Mouse (Mus musculus) lung, embryonic 14.5 days (tissue): ENCODE results near the gene 2410131K14Rik. TPM values are rescaled to one million over a fixed set of nuclear protein-coding genes. Genes with fewer than 3 reads are reported as not detected.

ENCODE experiments used
- ATAC-seq: fragments of 200-750 bp; cut with Nextera tagmentation; 2 replicates; pipeline ENCODE4 v1.8.0; 2017; ENCODE audit warnings: mild to moderate bottlenecking, moderate TSS enrichment, moderate library complexity; ENCODE audit not compliant: insufficient read depth
- DNase-seq: peaks from one replicate; pipeline ENCODE4 v3.0.0-alpha.2; 2015
- H3K27ac ChIP-seq: fragments of 300-500 bp; sonication (generic); 2 replicates; pipeline ENCODE4 v1.5.1; 2014; ENCODE audit warnings: low read depth, mild to moderate bottlenecking, moderate library complexity
- H3K27me3 ChIP-seq: fragments of 300-500 bp; sonication (generic); 2 replicates; pipeline ENCODE4 v1.6.1; 2014; ENCODE audit warnings: low read length, control low read depth; ENCODE audit not compliant: insufficient read depth
- H3K36me3 ChIP-seq: fragments of 300-500 bp; sonication (generic); 2 replicates; pipeline ENCODE4 v1.6.1; 2014; ENCODE audit warnings: control low read depth; ENCODE audit not compliant: insufficient read depth
- H3K4me1 ChIP-seq: fragments of 300-500 bp; sonication (generic); 2 replicates; pipeline ENCODE4 v1.6.1; 2014; ENCODE audit warnings: antibody characterized with exemption, control low read depth; ENCODE audit not compliant: insufficient read depth
- H3K4me2 ChIP-seq: fragments of 300-500 bp; sonication (generic); 2 replicates; pipeline ENCODE4 v1.6.1; 2014; ENCODE audit warnings: mild to moderate bottlenecking
- H3K4me3 ChIP-seq: fragments of 300-500 bp; sonication (generic); 2 replicates; pipeline ENCODE4 v1.5.1; 2014; ENCODE audit warnings: low read depth, low read length
- H3K9ac ChIP-seq: fragments of 300-500 bp; sonication (generic); 2 replicates; pipeline ENCODE4 v1.6.1; 2014
- H3K9me3 ChIP-seq: fragments of 300-500 bp; sonication (generic); 2 replicates; pipeline ENCODE4 v1.6.1; 2016; ENCODE audit warnings: low read depth, low read length, control low read depth
- CTCF ChIP-seq: IDR thresholded peaks from 2 replicates; pipeline ENCODE4 v1.5.1; 2016; ENCODE audit warnings: antibody characterized with exemption, low read depth
- WGBS: fragments of 180-500 bp; shearing (Covaris S2); extraction: QIAGEN DNeasy Blood & Tissue Kit; methylation state at CpG from one replicate; pipeline ENCODE4 v1.1.7; 2014; 5-methylcytosine and 5-hydroxymethylcytosine counted together
- polyA plus RNA-seq: library from polyadenylated mRNA; unstranded; fragments of >200 nt; fragmentation: Nextera tagmentation; extraction: Ambion mirVana; gene quantifications from 2 replicates; pipeline ENCODE4 v1.2.1, GENCODE M21; 2014

The 2410131K14Rik gene
- polyA plus RNA-seq, 1 experiment from 2014 or later, result 9.9 TPM

DNA sequence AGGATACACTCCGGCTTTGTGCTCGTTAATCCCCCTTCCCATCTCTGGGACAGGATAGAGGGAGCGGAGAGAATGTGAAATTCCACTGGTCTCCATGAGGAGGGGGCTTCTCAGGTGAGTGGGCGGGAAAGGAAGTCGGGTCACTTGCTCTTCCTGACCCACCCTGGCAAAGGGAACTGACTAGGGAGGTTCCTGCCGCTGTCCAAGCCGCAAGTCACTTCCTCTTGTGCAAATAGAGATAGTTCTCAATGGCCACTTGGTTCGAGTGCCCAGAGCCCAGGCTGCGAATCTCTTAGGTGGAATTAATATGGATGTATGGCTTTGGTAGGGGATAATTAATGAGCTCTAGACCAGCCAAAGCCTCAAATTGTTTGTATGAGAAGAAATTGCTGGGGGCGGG, 15.0 kb downstream of the 2410131K14Rik start:
- WGBS, result 64% methylated on average over 10 of the region's 10 CpGs

DNA sequence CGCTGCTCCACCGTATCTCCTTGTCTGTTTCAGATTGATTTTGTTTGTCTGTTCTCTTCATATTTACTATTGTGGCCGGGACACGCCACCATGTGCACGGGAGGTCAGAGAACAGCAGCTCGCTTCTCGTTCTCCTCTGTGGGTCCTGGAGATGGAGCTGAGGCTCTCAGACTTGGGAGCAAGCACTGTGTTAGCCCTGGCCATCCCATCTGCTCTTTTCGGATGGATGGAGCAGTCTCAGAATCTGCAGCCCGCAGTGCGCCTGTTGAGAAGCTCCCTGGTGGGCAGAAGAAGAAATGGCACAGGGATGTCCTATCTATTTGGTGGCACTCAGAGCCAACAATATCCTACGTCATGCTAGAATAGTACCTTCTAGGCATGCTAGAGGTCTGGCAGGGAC, 15.6 kb downstream of the 2410131K14Rik start:
- no peak for TF ChIP-seq CTCF
- Histone ChIP-seq H3K9ac (no peak overlapping the region), H3K9me3 (no peaks in the 10 kb centered on the region), H3K4me1 (0 out of 2 replicates have a peak, but pooled peaks cover 7% of the 10 kb centered on the region), H3K4me3 (no peak overlapping the region), H3K4me2 (no peak overlapping the region), H3K27me3 (no peaks in the 10 kb centered on the region), H3K36me3 (peaks cover 55% of the 10 kb centered on the region), H3K27ac (no peak overlapping the region)
- ATAC-seq, result no peak
- WGBS, result 92% methylated on average over 11 of the region's 11 CpGs
- DNase-seq, result no peak

More for the DNA sequence above, 15.0 kb downstream of the 2410131K14Rik start:
- Histone ChIP-seq H3K4me1 (0 out of 2 replicates have a peak, but pooled peaks cover 7% of the 10 kb centered on the region), H3K4me2 (no peak overlapping the region), H3K36me3 (peaks cover 56% of the 10 kb centered on the region), H3K9ac (no peak overlapping the region), H3K27me3 (no peaks in the 10 kb centered on the region), H3K4me3 (no peak overlapping the region), H3K27ac (no peak overlapping the region; the same call in 1 of the 2 replicates), H3K9me3 (no peaks in the 10 kb centered on the region)
- DNase-seq (no peak), ATAC-seq (no peak)
- no peak for TF ChIP-seq CTCF

DNA sequence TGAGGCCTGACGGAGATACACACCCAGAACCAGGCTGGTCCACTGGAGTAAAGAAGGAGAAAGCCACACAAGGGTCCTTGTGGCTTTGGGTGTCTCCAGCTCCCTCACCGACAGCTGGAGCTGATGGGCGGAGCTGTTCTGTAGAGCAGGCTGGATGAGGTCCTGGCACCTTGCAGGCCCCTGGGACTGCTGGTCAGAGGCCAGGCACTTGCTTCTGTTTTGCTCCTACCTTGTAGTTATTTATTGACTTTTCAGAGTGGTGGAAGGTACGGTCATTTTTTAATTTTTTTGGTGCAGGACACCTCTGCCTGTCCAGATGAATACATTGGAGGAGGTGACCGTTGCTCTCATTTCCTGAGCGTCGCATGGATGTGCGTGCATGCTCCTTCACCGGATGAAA, 16.2 kb downstream of the 2410131K14Rik start:
- no peak for TF ChIP-seq CTCF
- WGBS, result 91% methylated on average over 9 of the region's 9 CpGs
- DNase-seq (no peak), ATAC-seq (no peak)
- H3K4me1 ChIP-seq, result 0 out of 2 replicates have a peak, but pooled peaks cover 7% of the 10 kb centered on the region
- H3K36me3 ChIP-seq, result peaks cover 53% of the 10 kb centered on the region
- no peak overlapping the region for H3K4me2 ChIP-seq
- H3K9me3 ChIP-seq, result no peaks in the 10 kb centered on the region
- H3K9ac ChIP-seq, result no peak overlapping the region
- no peaks in the 10 kb centered on the region for H3K27me3 ChIP-seq
- H3K4me3 ChIP-seq, result no peak overlapping the region
- no peak overlapping the region for H3K27ac ChIP-seq

DNA sequence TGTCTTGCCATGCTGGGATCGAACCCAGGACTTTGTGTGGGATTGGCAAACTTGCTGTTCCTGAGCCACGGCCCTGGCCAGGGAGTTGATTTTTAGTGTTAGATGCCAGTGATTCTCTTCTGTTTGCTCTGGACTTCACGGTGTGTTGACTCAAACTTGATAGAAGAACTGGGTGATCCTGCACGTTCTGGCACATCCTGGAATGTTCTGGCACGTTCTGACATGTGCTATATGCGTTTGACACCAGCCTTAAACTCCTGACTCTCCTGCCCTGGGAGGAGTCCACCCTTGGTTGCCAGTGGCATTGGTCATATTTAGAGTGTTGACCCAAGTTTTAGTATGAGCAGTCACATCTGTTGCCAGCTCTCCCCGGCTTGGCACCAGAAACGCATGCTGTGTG, 17.4 kb downstream of the 2410131K14Rik start:
- no peak for TF ChIP-seq CTCF
- H3K4me3 ChIP-seq, result no peak overlapping the region
- 83% methylated on average over 8 of the region's 8 CpGs for WGBS
- ATAC-seq (no peak), DNase-seq (no peak)
- H3K9ac ChIP-seq, result no peak overlapping the region
- no peak overlapping the region for H3K4me2 ChIP-seq
- no peaks in the 10 kb centered on the region for H3K27me3 ChIP-seq
- H3K27ac ChIP-seq, result no peak overlapping the region
- H3K4me1 ChIP-seq, result 0 out of 2 replicates have a peak, but pooled peaks cover 7% of the 10 kb centered on the region
- H3K9me3 ChIP-seq, result no peaks in the 10 kb centered on the region
- peaks cover 44% of the 10 kb centered on the region for H3K36me3 ChIP-seq

DNA sequence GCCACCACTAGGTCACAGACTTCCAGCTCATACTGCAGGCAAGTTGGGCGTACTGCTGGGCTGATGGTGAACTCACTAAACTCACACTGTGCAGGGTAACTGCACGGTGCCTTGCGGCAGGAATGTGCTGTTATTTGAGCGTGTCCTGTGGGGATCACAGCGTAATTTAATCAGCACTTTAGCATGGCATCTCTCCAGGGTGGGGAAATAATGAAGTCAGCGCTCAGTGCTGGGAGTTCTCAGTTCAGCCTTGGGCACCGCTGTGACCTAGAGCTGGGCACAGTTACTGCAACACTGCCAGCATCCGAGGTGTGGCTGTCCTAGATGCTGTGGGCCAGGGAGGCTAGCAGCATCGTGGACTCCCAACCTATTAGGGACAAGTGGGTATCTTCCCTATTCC, 19.3 kb downstream of the 2410131K14Rik start:
- H3K4me3 ChIP-seq, result no peak overlapping the region
- WGBS, result 76% methylated on average over 9 of the region's 9 CpGs
- H3K4me2 ChIP-seq, result no peak overlapping the region
- no peaks in the 10 kb centered on the region for H3K27me3 ChIP-seq
- DNase-seq (no peak), ATAC-seq (no peak)
- H3K27ac ChIP-seq, result no peak overlapping the region
- H3K9ac ChIP-seq, result no peak overlapping the region
- H3K9me3 ChIP-seq, result no peaks in the 10 kb centered on the region
- TF ChIP-seq CTCF, result no peak
- 0 out of 2 replicates have a peak, but pooled peaks cover 7% of the 10 kb centered on the region for H3K4me1 ChIP-seq
- H3K36me3 ChIP-seq, result peaks cover 34% of the 10 kb centered on the region

DNA sequence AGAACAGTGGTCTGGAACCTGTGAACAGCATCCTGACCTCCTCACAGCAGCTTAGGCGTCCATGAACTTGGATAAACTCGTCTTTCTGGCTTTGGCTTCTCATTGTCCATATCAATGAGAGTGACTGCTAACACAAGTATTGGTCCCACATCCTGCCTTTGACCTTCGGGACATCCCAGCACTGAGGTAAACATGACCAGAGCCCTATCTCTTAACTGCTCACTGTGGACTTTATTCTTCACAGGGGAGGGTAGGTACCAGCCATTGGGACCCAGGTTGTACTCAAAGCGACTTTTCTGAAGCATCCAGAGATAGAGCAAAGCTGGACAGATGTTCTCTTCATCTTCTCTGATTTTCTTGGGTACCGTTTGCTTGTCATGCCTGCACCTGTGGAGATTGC, 20.3 kb downstream of the 2410131K14Rik start:
- no peak for ATAC-seq
- H3K4me3 ChIP-seq, result no peak overlapping the region
- no peak overlapping the region for H3K4me2 ChIP-seq
- WGBS, result 69% methylated on average over 5 of the region's 5 CpGs
- H3K4me1 ChIP-seq, result no peaks in the 10 kb centered on the region
- peaks cover 28% of the 10 kb centered on the region for H3K36me3 ChIP-seq
- TF ChIP-seq CTCF, result no peak
- H3K9me3 ChIP-seq, result no peaks in the 10 kb centered on the region
- no peak overlapping the region for H3K9ac ChIP-seq
- no peak overlapping the region for H3K27ac ChIP-seq
- no peaks in the 10 kb centered on the region for H3K27me3 ChIP-seq
- no peak for DNase-seq

DNA sequence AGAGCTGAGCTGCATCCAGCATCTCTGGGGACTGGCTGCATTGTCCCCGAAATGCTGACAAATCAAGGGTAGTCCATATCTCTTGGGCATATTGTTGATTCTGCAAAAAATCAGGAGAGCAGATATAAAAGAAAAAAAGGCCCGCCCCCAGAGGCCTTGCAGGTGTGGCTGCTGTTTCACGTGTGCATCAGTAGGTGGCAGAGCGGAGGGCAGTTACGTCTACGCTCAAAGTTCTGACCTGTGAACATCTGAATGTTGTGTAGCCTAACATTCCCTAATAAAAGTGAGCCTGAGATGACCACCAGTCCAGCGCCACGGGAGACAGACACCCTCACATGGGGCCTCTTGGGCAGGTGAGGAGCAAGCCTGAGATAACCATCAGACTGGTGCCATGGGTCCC, 21.3 kb downstream of the 2410131K14Rik start:
- H3K36me3 ChIP-seq, result peaks cover 18% of the 10 kb centered on the region
- no peaks in the 10 kb centered on the region for H3K4me1 ChIP-seq
- H3K9me3 ChIP-seq, result no peaks in the 10 kb centered on the region
- H3K27ac ChIP-seq, result no peak overlapping the region
- DNase-seq (peak; percentile 40), ATAC-seq (no peak)
- no peak overlapping the region for H3K4me3 ChIP-seq
- no peaks in the 10 kb centered on the region for H3K27me3 ChIP-seq
- 37% methylated on average over 8 of the region's 8 CpGs for WGBS
- H3K4me2 ChIP-seq, result no peak overlapping the region
- no peak overlapping the region for H3K9ac ChIP-seq
- TF ChIP-seq CTCF, result peak; percentile 57

DNA sequence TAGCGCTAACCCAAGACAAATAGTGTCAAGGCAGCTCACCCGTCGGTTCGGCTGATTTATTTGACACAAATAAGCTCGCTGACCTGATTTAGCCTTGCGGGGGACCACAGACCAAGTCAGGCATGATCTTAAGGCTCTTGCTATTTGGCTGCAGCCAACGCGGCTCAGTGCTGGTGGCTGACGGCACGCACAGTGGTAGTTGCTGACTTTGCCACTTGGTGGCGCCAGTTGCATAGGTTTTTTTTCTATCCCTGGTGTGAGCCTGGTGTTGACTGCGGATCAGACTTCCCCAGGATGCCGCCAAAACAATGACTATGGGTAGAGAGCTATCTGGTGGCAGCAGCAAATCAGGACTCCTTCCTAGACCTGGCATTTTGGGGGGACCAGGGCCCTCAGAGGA, 24.0 kb downstream of the 2410131K14Rik start:
- peak overlapping the region; percentile 44; the same call in 1 of the 2 replicates for H3K4me2 ChIP-seq
- no peak overlapping the region for H3K4me3 ChIP-seq
- H3K4me1 ChIP-seq, result peaks cover under 1% of the 10 kb centered on the region; the same call in 1 of the 2 replicates
- ATAC-seq, result peak; percentile 86
- 1% methylated on average over 13 of the region's 13 CpGs for WGBS
- no peaks in the 10 kb centered on the region for H3K36me3 ChIP-seq
- no peak overlapping the region for H3K27ac ChIP-seq
- H3K9ac ChIP-seq, result no peak overlapping the region
- H3K9me3 ChIP-seq, result no peaks in the 10 kb centered on the region
- peak; percentile 94 for TF ChIP-seq CTCF
- peaks cover 16% of the 10 kb centered on the region; the same call in 1 of the 2 replicates for H3K27me3 ChIP-seq
- DNase-seq, result peak; percentile 97
